Mouse (Mus musculus) stomach, embryonic 15.5 days (tissue): Measurements from ENCODE around the gene Gm38119. TPM values are rescaled to one million over a fixed set of nuclear protein-coding genes. Genes with fewer than 3 reads are reported as not detected.

Experiments
- polyA plus RNA-seq: library from polyadenylated mRNA; unstranded; fragments of >200 nt; fragmentation: Nextera tagmentation; extraction: Ambion mirVana; gene quantifications from 2 replicates; pipeline ENCODE4 v1.2.1, GENCODE M21; 2015

The Gm38119 gene
- polyA plus RNA-seq, 1 experiment from 2014 or later: not detected

Other genes starting within 250 kb of the Gm38119 start
- gene Sprr4, start 238.6 kb downstream of the Gm38119 start, polyA plus RNA-seq: not detected in 2 replicates
- not detected in 2 replicates for gene 2310046K23Rik, start 204.6 kb downstream of the Gm38119 start, polyA plus RNA-seq
- 0.41 and 1.2 TPM in 2 replicates for gene Ivl, start 165.4 kb downstream of the Gm38119 start, polyA plus RNA-seq
- gene Smcp, start 150.1 kb downstream of the Gm38119 start, polyA plus RNA-seq: 0.67 TPM in 1 of 2 replicates, not detected in the other
- not detected in 2 replicates for gene 2210017I01Rik, start 131.6 kb downstream of the Gm38119 start, polyA plus RNA-seq
- gene Lce6a, start 117.4 kb downstream of the Gm38119 start, polyA plus RNA-seq: not detected in 2 replicates
- gene Lce1a1, start 90.8 kb downstream of the Gm38119 start, polyA plus RNA-seq: not detected in 2 replicates
- gene Lce1b, start 82.2 kb downstream of the Gm38119 start, polyA plus RNA-seq: not detected in 2 replicates
- not detected in 2 replicates for gene Lce1a2, start 68.8 kb downstream of the Gm38119 start, polyA plus RNA-seq
- gene Lce1c, start 59.8 kb downstream of the Gm38119 start, polyA plus RNA-seq: not detected in 2 replicates
- not detected in 2 replicates for gene Lce1d, start 51.9 kb downstream of the Gm38119 start, polyA plus RNA-seq
- not detected in 2 replicates for gene Lce1e, start 30.0 kb downstream of the Gm38119 start, polyA plus RNA-seq
- not detected in 2 replicates for gene Lce1f, start 18.7 kb downstream of the Gm38119 start, polyA plus RNA-seq
- gene Lce1g, start 13.2 kb upstream of the Gm38119 start, polyA plus RNA-seq: not detected in 2 replicates
- not detected in 2 replicates for gene Lce1h, start 26.0 kb upstream of the Gm38119 start, polyA plus RNA-seq
- gene Lce1i, start 39.8 kb upstream of the Gm38119 start, polyA plus RNA-seq: not detected in 2 replicates
- gene Lce1j, start 51.4 kb upstream of the Gm38119 start, polyA plus RNA-seq: not detected in 2 replicates
- not detected in 2 replicates for gene Lce1k, start 68.8 kb upstream of the Gm38119 start, polyA plus RNA-seq
- 0.05 TPM in 1 of 2 replicates, not detected in the other for gene Kprp, start 88.2 kb upstream of the Gm38119 start, polyA plus RNA-seq
- not detected in 2 replicates for gene Lce1l, start 112.2 kb upstream of the Gm38119 start, polyA plus RNA-seq
- gene 2310050C09Rik, start 131.1 kb upstream of the Gm38119 start, polyA plus RNA-seq: not detected in 2 replicates
- 0.62 TPM in 1 of 2 replicates, not detected in the other for gene Lce3a, start 187.1 kb upstream of the Gm38119 start, polyA plus RNA-seq
- not detected in 2 replicates for gene Lce3b, start 193.9 kb upstream of the Gm38119 start, polyA plus RNA-seq
- gene Lce3c, start 205.4 kb upstream of the Gm38119 start, polyA plus RNA-seq: not detected in 2 replicates
- not detected in 2 replicates for gene Lce3d, start 218.3 kb upstream of the Gm38119 start, polyA plus RNA-seq
- gene Lce3e, start 228.0 kb upstream of the Gm38119 start, polyA plus RNA-seq: 0.36 TPM in 1 of 2 replicates, not detected in the other